Mouse (Mus musculus) cerebellum, postnatal 4 days (tissue): ENCODE data around the gene Nup88.

Source experiments
- DNase-seq, 2 experiments: peaks; one replicate each; pipeline ENCODE4 v3.0.0; 2022; ENCODE audit warnings: low spot score in 2 of 2, mixed read lengths in 1 of 2

Gene Nup88

GRCm38 (mm10) chr11:70969821-70970559, at the start of gene Nup88, which contains the start of gene Rpain:
TSS of gene Nup88 (minus strand) at chr11:70969973.
TSS of gene Rpain (plus strand) at chr11:70970213.
- DNase-seq = peak; percentile 77 to 91

GRCm38 (mm10) chr11:71018416-71019200, 48.8 kb upstream of the Nup88 start:
- no peak for DNase-seq

- no peak for DNase-seq
Observed at GRCm38 (mm10) chr11:71017051-71017450, 47.3 kb upstream of the Nup88 start.

GRCm38 (mm10) chr11:71012743-71013142, 43.0 kb upstream of the Nup88 start:
- no peak for DNase-seq

GRCm38 (mm10) chr11:71008321-71008720, 38.5 kb upstream of the Nup88 start:
- DNase-seq = no peak

GRCm38 (mm10) chr11:71007831-71008230, 38.1 kb upstream of the Nup88 start:
- DNase-seq = no peak

- no peak for DNase-seq
Observed at GRCm38 (mm10) chr11:71007026-71007425, 37.3 kb upstream of the Nup88 start.

GRCm38 (mm10) chr11:71005046-71005445, 35.3 kb upstream of the Nup88 start:
- no peak for DNase-seq

GRCm38 (mm10) chr11:71004316-71004773, 34.6 kb upstream of the Nup88 start, which contains the start of gene Dhx33:
TSS of gene Dhx33 (minus strand) at chr11:71004437.
- DNase-seq = peak; percentile 94 to 97

- DNase-seq = no peak
Observed at GRCm38 (mm10) chr11:71003611-71004315, 34.0 kb upstream of the Nup88 start.

- DNase-seq = no peak
Observed at GRCm38 (mm10) chr11:71001167-71001566, 31.4 kb upstream of the Nup88 start.

GRCm38 (mm10) chr11:70982557-70983228, 12.9 kb upstream of the Nup88 start, which contains the start of gene C1qbp:
TSS of gene C1qbp (minus strand) at chr11:70983026.
- peak; percentile 97 to 99 for DNase-seq

GRCm38 (mm10) chr11:70982030-70982429, 12.3 kb upstream of the Nup88 start:
- DNase-seq = no peak

- no peak for DNase-seq
Observed at GRCm38 (mm10) chr11:70980751-70981510, 11.2 kb upstream of the Nup88 start.

GRCm38 (mm10) chr11:70980232-70980631, 10.5 kb upstream of the Nup88 start:
- DNase-seq = no peak

- no peak for DNase-seq
Observed at GRCm38 (mm10) chr11:70977293-70977692, 7.5 kb upstream of the Nup88 start.

GRCm38 (mm10) chr11:70975193-70975592, 5.4 kb upstream of the Nup88 start:
- DNase-seq = no peak

- DNase-seq = no peak
Observed at GRCm38 (mm10) chr11:70973947-70974346, 4.2 kb upstream of the Nup88 start.

GRCm38 (mm10) chr11:70972586-70972985, 2.8 kb upstream of the Nup88 start:
- no peak for DNase-seq
